Mouse (Mus musculus): Measurements from ENCODE around the gene Macf1.
"Not testable (repeated sequence)": the region's sequence is repeated elsewhere in the genome, so short reads cannot be mapped to it uniquely, and the experiment has no call there.

Macf1 gene

DNA sequence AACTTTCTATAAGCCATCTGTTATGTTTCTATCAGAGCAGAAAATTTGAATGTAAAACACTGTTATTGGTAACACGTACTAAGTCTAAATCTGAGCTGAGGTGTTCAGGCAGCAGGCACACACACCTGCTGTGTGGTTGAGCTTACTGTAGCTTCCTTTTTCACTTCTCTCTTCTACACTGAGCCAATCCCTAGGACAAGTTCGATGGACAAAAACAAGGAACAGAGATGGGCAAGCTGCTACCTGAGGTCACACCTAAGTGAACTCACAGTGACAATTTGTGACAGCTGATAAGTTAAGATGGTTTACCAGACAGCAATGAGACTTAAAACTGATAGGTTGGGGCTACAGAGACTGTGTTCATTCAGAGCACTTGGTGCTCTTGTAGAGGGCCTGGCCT, 125.7 kb downstream of the Macf1 start:
- no peak for DNase-seq (ENCODE audit: low read depth in 2 of 2, low spot score in 2 of 2)

DNA sequence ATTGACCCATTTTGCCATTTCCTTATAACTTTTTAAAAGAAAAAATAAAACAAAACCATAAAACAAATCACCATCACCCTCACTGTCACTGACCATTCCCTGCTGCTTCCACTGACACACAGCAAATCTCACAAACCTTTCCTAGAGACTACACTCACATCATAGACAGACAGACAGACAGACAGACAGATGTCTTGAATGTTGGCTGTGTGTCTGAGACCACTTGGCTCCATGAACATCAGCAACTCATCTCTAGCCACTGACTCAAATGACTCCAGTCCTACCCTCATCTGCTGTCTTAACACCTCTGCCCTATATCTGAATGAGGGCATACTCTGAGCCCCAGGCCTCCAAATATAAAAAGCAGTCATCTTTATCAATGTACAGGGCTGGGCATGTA, 128.9 kb downstream of the Macf1 start:
- no peak for DNase-seq (ENCODE audit: low read depth in 2 of 2, low spot score in 2 of 2)

DNA sequence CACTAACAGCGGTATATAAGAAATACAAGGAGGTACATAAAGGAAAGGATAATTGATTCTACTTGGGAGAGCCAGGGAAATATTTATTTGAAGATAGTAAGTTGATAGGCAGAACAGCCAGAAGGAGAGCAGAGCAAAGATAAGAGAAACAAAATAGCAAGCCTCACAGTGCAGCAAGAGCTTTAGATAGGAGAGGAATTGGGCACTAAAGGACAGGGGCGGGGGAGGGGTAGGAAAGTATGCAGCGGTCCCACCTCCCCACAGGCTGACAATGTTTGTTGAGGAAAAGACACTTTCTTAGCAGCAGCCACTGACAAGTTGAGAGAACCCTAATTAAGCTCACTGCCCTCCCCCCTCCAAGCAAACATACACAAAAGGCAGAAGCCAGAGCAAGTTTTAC, 131.5 kb downstream of the Macf1 start:
- no peak for DNase-seq (ENCODE audit: low read depth in 2 of 2, low spot score in 2 of 2)

DNA sequence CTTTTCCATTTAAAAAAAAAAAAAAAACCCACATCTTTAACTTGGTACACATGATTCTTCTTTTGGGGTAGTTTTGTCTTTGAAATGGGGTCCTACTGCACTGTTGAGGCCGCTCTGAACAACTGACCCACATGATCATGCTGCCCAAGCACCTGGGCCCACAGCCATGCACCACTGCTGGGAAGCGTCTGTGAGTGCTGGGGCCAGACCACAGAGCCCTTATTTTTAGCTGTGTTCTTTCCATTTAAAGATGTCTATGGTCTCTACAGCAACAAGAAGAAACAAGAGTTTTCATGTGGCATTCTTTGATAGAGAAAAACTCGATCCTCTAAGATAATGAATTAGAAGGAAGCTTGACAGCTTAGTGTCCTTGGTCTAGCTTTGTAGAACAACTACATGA, 135.8 kb downstream of the Macf1 start:
- no peak for DNase-seq (ENCODE audit: low read depth in 2 of 2, low spot score in 2 of 2)

DNA sequence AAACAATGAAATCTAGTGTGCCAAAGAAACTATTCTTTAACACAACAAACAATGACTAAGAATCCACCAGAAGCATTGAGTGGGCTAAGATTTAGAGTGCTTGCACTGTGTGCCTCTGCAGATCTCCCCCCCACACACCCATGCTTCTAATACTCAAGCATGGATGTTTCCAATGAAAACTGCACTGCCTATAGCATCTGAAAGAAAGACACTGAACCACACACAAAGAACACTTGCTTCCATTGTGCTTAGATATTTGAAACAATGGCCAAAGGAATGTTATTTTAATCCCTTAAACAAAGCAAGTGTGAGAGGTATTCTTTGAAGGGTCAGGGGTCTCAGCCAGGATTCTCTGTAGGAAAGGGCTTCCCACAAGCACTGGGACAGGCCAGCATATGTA, 140.5 kb downstream of the Macf1 start:
- DNase-seq (ENCODE audit: low read depth in 2 of 2, low spot score in 2 of 2) = no peak

DNA sequence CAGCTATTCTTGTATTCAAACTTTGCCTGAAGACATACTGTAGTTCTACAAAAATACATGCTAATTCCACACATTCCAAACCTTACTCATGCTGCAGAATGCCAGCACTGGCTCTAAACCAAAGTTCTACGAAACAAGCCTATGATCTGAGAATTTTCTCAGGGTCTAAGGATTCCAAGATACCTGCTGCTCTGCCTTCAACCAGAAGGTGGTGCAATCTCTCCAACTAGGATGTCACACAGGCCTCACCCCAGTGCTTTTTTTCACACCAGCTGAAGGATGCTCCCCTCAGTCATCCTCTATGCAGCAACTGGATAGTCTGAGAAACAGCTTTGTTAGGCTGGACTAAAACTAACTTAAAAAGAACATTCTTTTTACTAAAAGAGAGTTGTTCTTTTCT, 148.9 kb downstream of the Macf1 start:
- DNase-seq (ENCODE audit: low read depth in 2 of 2, low spot score in 2 of 2) = peak; percentile 38 to 65

DNA sequence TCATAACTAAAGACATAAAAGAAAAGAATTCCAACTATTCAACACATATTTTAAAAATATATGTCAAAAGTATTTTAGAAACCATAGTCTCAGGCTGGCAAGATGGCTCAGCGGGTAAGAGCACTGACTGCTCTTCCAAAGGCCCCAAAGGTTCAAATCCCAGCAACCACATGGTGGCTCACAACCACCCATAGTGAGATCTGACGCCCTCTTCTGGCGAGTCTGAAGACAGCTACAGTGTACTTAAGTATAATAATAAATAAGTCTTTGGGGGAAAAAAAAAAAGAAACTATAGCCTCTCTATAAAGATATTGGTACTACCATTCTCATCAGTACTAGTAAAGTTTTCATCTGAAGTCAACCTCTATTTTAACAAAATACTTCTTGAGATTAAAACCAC, 152.2 kb downstream of the Macf1 start:
- DNase-seq (ENCODE audit: low read depth in 2 of 2, low spot score in 2 of 2) = no peak

DNA sequence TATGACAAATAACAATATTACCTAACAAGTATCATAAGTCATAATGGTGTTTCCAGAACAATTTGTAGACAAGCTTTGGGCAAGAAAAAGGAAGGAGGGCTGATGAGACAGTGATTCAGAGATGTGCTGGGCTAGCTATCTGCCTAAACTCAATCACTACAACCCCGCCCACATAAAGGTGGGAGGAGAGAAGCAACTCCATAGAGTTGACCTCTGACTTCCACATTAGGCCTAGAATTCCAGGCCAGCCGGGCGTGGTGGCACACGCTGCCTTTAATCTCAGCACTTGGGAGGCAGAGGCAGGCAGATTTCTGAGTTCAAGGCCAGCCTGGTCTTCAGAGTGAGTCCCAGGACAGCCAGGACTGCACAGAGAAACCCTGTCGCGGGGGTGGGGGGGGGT, 153.2 kb downstream of the Macf1 start:
- DNase-seq (ENCODE audit: low read depth in 2 of 2, low spot score in 2 of 2) = no peak

DNA sequence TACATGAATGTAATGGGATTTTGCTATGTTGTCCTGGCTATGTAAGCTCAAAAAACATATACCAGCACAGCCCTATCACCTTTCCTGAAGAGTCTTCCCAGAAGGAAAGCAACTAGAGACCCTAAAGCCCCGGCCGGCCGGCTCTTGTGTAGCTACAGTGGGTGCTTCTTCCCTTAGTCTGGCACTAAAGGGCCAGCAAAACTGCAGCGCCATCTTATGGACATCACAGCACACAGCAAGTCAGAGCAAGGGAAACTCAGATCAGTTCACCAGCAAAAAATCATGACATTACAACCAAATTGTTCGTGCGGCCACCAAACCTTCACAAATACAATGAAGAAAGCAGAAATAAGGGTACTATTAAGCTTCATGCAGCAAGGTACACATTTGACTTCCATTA, 154.9 kb downstream of the Macf1 start:
- DNase-seq (ENCODE audit: low read depth in 2 of 2, low spot score in 2 of 2) = peak in 1 of 2 experiments; percentile 24

DNA sequence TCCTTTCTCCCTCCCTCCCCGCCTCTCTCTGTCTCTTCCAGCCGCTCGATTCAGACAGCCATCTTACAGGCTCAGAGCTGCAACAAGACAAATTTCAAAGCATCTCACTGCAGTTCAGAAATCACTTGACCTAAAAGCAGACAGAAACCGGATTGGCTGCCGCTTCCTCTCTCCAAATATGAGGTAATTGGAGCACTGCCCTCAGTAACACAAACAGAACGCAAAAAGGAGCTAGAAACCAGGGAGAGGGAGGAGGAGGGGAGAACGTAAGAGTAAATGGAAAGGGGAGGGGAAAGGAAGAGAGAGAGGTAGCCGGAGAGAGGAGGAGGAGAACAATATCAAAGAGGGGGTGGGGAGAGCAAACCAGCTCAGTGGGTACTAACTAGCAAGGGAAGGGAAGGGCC, 156.6 kb downstream of the Macf1 start:
- no peak for DNase-seq (ENCODE audit: low read depth in 2 of 2, low spot score in 2 of 2)

DNA sequence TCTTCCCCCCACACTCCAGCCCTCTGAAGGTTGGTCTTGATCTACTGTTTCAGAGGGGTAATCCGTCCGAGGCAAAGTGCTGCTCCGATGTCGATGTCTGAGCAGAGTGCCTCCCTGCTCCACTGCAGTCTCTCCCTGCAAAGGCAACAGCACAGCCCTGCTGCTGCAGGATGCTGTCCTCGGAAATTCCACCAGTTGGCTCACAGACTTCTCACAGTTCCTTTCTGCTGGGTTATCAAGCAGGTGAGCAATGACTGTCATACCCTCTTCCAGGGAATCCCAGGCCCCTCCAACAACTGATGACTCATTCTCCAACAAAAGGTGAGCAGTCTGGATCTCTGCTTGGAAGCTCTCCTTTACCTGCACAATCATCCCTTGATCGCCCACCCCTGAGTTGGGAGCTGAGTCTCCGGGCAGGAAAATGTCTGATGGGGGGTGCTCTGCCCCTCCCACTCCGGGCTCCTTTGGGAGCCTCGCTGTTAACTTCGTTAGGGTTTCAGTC, 157.3 kb downstream of the Macf1 start:
- DNase-seq (ENCODE audit: low read depth in 2 of 2, low spot score in 2 of 2) = no peak

DNA sequence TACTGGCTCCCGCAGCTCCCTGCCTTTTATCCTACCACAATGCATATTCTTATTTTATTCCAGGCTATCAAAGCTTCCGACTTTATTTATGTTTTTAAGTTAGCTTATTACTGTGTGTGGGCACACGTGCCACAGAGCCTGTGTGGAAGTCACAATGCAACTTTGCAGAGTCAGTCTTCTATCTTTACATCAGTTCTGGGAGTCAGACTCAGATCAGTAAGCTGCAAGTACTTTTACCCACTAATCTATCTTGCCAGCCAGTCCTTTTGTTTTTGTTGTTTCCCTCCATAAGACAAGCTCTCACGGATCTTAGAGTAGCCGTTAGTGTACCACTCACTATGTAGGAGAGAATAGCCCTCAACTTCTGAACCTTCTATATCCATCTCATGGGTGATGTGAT, 159.4 kb downstream of the Macf1 start:
- DNase-seq (ENCODE audit: low read depth in 2 of 2, low spot score in 2 of 2) = no peak

DNA sequence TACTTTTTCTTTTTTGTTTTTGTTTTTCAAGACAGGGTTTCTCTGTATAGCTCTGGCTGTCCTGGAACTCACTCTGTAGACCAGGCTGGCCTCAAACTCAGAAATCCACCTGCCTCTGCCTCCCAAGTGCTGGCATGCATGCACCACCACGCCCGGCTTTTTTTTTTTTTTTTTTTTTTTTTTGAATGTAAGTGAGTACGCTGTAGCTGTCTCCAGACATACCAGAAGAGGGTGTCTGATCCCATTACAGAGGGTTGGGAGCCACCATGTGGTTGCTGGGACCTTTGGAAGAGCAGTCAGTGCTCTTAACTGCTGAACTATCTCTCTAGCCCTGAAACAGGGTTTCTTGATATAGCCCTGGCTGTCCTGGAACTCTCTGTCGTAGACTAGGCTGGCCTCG, 164.0 kb downstream of the Macf1 start:
- DNase-seq (ENCODE audit: low read depth in 2 of 2, low spot score in 2 of 2) = not testable (repeated sequence)

DNA sequence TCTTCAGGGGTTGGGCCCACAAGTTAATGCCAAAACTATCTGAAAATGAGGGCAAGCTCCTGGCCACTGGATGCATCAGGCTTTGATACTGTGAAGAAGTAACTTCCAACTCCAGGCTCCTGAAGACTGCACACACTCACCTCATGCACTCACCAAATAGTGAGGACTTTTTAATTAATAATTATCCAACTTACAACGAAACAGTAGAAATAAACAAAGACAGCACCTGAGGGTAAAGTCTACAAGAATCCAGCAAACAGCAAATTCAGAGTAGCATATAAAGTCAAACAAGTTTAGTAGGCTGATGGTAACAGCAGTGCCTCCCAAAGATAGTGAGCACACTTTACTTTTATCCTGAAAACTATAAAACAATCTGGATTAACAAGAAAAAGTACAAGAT, 168.5 kb downstream of the Macf1 start:
- no peak for DNase-seq (ENCODE audit: low read depth in 2 of 2, low spot score in 2 of 2)

DNA sequence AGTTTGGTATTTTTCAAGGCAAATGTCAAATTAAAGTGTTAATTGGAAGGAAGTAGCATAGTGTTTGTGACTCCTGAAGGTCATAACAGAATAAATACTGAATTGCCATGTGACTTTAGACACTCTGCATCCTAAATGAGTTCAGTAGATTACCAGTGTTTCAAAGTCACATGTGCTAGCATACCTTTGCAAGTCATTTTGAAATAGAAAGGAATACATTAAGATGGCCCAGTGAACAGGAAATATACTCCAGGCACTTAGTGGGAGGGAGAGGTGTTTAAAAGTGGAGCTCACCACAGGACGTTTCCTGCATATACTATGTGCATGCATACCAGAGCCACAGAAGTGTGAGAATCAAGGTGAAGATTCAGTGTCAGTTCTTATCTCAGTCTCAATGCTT, 174.0 kb downstream of the Macf1 start:
- no peak for DNase-seq (ENCODE audit: low read depth in 2 of 2, low spot score in 2 of 2)

DNA sequence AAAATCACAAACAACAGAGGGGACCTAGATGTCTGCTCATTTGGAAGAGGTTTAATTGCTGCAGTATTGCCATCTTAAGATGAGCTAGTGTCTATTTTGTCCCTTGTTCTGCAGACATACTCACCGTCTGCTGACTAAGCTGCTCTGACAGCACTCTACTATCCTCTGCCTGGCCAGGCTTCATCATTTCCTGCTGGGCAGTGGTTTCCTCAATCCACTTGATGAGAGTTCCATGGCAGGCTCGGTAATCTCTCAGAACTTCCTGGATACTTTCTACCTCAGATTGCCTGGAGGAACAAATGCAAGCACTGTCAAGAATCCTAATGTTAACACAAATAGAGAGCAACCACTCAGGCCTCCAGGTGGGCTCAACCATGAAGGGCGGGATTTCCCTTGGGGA, 195.1 kb downstream of the Macf1 start:
- no peak for DNase-seq (ENCODE audit: low read depth in 2 of 2, low spot score in 2 of 2)

DNA sequence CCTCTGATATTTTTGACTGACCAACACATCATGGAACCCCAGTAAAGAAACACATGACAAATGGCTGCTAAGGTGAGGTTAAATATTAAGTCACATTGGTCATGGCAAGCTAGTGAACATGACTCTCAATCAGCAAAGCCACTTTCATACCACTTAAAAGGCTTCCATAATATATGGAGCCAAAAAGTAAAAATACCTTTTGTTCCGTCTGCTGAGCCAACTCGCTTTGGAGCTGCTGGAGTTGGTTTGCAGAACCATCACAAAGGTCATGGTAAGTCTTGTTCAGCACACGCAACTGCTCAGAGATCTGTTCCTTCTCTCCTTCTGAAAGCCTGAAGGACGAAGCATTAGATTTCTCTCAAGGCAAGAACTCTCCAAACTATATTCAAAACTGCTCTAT, 204.2 kb downstream of the Macf1 start:
- no peak for DNase-seq (ENCODE audit: low read depth in 2 of 2, low spot score in 2 of 2)

DNA sequence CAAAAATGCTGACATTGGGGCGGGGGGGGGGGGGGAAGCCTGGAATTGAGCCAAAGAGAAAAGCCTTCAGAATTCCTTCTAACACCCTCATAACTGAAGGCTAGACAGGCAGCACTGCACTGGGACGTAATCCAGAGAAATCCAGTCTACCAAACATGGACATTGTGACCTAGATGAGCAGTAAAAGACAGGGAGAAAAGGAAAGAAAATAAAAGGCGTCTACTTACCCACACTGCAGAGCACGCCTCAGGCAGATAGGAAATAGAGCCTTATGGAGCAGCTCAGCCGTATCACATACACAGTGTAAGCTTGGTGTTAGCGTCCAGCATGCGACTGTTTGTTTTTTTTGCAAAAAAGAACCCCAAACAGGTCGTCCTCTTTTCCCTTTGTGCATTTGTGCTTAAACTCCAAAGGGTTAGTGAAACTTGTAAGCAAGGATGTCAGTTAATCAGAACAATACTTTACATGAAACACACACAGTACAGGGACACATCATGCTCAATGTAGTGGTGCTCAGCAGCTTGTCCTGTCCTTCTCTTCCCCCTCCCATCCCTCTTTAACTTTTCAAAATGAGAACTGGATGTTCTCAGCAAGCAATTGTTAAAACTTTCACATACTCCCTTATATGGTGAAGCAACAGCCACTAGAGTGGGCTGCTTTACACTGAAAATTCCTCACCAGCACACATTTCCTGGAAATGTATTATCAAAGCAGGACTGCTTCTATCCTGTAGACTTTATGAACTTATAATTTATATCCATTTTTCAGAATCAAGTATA, 205.3 kb downstream of the Macf1 start:
- DNase-seq (ENCODE audit: low read depth in 2 of 2, low spot score in 2 of 2) = no peak

DNA sequence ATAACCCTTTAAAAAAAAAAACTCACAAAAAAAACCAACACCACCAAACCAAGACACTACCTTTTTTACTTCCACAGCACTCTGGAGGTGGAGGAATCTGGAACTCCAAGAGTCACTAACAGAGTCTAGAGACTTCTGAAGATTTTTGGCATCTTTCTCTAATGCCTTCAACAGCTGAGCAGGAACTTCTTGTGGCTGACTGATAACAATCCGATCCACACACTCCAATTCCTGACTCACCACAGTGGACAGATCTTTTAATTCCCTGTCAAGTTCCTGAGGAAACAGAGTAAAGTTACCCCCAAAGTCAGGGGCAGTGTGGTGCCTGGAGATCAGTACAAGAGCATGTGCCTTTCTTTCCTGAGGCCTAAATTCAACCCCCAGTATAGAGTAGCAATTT, 218.4 kb downstream of the Macf1 start:
- no peak for DNase-seq (ENCODE audit: low read depth in 2 of 2, low spot score in 2 of 2)

DNA sequence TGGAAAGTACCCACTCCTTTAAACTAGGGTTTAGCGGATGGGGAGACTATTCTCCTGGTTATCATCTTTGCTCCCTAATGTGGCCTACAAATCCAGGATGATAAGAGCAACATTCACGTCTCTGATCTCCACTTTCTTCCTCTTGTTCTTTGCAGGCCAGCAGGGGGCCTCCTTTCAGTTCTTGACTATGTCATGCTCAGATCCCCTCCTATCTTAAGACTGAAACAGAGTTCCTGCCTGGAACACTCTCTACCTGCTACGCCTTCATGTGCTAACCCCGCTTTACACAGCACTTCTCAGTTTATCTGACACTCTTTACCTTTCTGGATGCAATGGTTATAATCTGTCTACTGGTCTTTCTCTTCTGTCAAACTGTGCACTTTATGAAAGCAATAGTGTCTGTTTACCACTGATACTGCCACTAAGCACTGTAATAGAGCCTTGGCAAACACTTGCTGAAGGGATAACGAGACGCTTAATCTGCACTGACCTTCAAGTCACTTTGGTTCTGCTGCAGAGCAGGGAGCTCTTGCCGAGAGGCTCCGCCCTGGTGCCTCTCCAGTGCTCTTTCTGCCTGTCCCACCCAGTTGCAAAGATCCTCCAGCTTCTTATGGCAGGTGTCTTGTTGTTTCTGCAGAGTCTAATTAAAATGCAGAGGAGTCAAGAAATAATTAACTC, 223.4 kb downstream of the Macf1 start:
- no peak for DNase-seq (ENCODE audit: low read depth in 2 of 2, low spot score in 2 of 2)

DNA sequence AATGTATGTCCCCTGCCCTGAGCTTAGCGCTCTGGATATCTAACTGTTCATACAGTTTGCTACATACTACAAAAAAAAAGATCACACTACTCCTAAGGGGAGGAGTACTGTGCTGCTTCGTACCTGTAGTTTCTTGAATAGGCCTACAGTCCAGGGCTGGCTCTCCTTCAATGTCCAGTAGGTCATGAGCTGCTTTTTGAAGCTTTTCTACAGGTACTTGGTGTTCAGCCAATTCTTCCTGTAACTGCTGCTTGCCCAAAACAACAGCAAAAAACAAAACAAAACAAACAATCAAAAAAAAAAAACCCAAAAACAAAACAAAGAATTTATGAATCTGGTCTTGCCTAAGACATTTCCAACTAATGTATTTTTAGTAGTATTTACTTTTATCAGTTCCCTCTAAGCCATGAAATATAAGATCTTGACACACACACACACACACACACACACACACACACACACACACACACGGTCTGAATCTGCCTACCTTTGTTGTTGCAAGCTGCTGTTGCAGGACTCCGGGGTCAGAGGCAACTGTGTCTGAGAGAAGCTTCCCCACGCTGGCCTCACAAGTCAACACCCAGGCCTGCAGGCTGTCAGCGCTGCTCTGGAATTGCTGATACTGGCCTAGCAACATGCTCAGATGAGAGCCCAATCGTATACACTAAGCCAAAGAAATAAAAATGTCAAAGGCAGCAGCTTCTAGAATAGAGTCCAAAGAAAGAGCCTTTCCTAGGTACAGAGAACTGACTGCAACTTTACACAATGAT, 229.1 kb downstream of the Macf1 start:
- DNase-seq (ENCODE audit: low read depth in 2 of 2, low spot score in 2 of 2) = no peak

DNA sequence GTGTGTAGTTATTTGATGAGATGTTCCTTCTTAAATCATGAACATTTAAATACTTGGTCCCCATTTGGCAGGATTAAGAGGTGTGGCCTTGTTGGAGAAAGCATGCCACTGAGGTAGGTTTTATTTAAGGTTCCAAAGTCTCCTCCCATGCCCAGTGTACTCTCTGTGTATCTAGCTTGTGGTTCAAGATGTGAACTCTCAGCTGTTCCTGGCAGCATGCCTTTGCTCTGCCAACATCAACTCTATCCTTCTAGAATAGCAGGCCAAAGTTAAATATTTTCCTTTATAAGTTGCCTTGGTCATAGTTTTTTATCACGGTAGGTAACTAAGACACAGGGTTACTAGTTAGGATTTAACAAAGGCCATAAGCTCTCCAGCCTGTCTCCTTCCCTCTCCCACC, 230.4 kb downstream of the Macf1 start:
- DNase-seq (ENCODE audit: low read depth in 2 of 2, low spot score in 2 of 2) = no peak
